Mouse (Mus musculus): ENCODE measurements around the gene Gnptg.

- no peak for TF ChIP-seq CTCF (IDR thresholded peaks at IDR 0.05; ENCODE audit: low read depth, low read length)
- TF ChIP-seq POLR2A (IDR thresholded peaks at IDR 0.05; ENCODE audit: extremely low read depth, insufficient read depth, low read length): no peak
Observed at GRCm38 (mm10) chr17:25250181-25250835, 10.4 kb upstream of the Gnptg start.

Measured in liver, adult 2 months (tissue).